Comparison of ENCODE assay signal across 16 mouse cellular contexts in genomic region chr2:62279777-62280176, GRCm38 (mm10).
"Had no signal": no experiment of that assay in that cellular context is flagged by ENCODE, and none has a peak within 500 bp of the region (broad histone marks: within the 10 kb centered on the region; RNA-seq: fewer than 3 reads in every experiment).

No protein-coding gene starts in this region.

- H3K4me2 ChIP-seq: limb, embryonic 15.5 days; liver, embryonic 12.5 days; lung, embryonic 14.5 days; neural tube, embryonic 12.5 days; stomach, embryonic 15.5 days had no signal

- ATAC-seq: liver, embryonic 12.5 days had no signal

- H3K27ac ChIP-seq: limb, embryonic 15.5 days; liver, embryonic 12.5 days; midbrain, embryonic 10.5 days; neural tube, embryonic 12.5 days; stomach, embryonic 15.5 days had no signal

- H3K9me3 ChIP-seq: limb, embryonic 15.5 days; liver, embryonic 12.5 days; midbrain, embryonic 10.5 days; neural tube, embryonic 12.5 days; stomach, embryonic 15.5 days had no signal

- H3K4me3 ChIP-seq: limb, embryonic 15.5 days; liver, embryonic 12.5 days; midbrain, embryonic 10.5 days; myocyte; neural tube, embryonic 12.5 days; stomach, embryonic 15.5 days had no signal

- DNase-seq: kidney, postnatal 36 days; layer of hippocampus, adult 9-11 months; layer of hippocampus, postnatal 36 days; lung, embryonic 14.5 days; lung, postnatal 10 days; lung, postnatal 4 days; midbrain, embryonic 14.5 days; retina, postnatal 1 day; thymus, adult 2 months; thymus, postnatal 25 days had no signal

- H3K27me3 ChIP-seq: limb, embryonic 15.5 days; liver, embryonic 12.5 days; neural tube, embryonic 12.5 days; stomach, embryonic 15.5 days had no signal

- H3K4me1 ChIP-seq: limb, embryonic 15.5 days; liver, embryonic 12.5 days; midbrain, embryonic 10.5 days; neural tube, embryonic 12.5 days; stomach, embryonic 15.5 days had no signal

- H3K36me3 ChIP-seq: limb, embryonic 15.5 days; liver, embryonic 12.5 days; midbrain, embryonic 10.5 days; neural tube, embryonic 12.5 days; stomach, embryonic 15.5 days had no signal

- H3K9ac ChIP-seq: limb, embryonic 15.5 days; liver, embryonic 12.5 days; lung, embryonic 14.5 days; neural tube, embryonic 12.5 days; stomach, embryonic 15.5 days had no signal
